Mouse (Mus musculus) liver, adult 2 months (tissue): ENCODE results near the gene Cbln1. TPM values are rescaled to one million over a fixed set of nuclear protein-coding genes. Genes with fewer than 3 reads are reported as not detected.

Source experiments
- DNase-seq: peaks from one replicate; pipeline ENCODE4 v3.0.0-alpha.2; 2011; ENCODE audit warnings: low read depth, low spot score; ENCODE audit errors: extremely low read depth
- H3K27ac ChIP-seq: fragments of 200-500 bp; replicated peaks from 2 replicates; pipeline ENCODE4 v1.5.1; 2012; ENCODE audit warnings: low read depth, mild to moderate bottlenecking, control low read depth, inconsistent platforms, low read length; ENCODE audit not compliant: insufficient read depth
- H3K27me3 ChIP-seq: fragments of 200-500 bp; 2 replicates; pipeline ENCODE4 v1.6.1; 2012; ENCODE audit warnings: mild to moderate bottlenecking, moderate library complexity, low read length, inconsistent platforms; ENCODE audit not compliant: control insufficient read depth, insufficient read depth
- H3K36me3 ChIP-seq: fragments of 200-500 bp; 2 replicates; pipeline ENCODE4 v1.6.1; 2012; ENCODE audit warnings: low read length, inconsistent platforms; ENCODE audit not compliant: control insufficient read depth, insufficient read depth
- H3K4me1 ChIP-seq: fragments of 200-500 bp; 2 replicates; pipeline ENCODE4 v1.6.1; 2011; ENCODE audit warnings: low read length; ENCODE audit not compliant: control insufficient read depth, insufficient read depth
- H3K4me3 ChIP-seq: fragments of 200-500 bp; 2 replicates; pipeline ENCODE4 v1.5.1; 2011; ENCODE audit warnings: low read depth, mild to moderate bottlenecking, control low read depth, low read length, moderate library complexity; ENCODE audit not compliant: insufficient read depth
- H3K79me2 ChIP-seq: fragments of 200-500 bp; 2 replicates; pipeline ENCODE4 v1.6.1; 2012; ENCODE audit warnings: inconsistent platforms, mild to moderate bottlenecking, low read length, moderate library complexity; ENCODE audit not compliant: control insufficient read depth, insufficient read depth
- H3K9ac ChIP-seq: fragments of 200-500 bp; 2 replicates; pipeline ENCODE4 v1.6.1; 2012; ENCODE audit warnings: low read depth, mild to moderate bottlenecking, control low read depth, inconsistent platforms, low read length
- CTCF ChIP-seq: fragments of 200-500 bp; IDR thresholded peaks from 2 replicates; pipeline ENCODE4 v1.5.1; 2011; ENCODE audit warnings: low read depth, low read length, control low read depth
- POLR2A ChIP-seq: fragments of 200-500 bp; IDR thresholded peaks from 2 replicates; pipeline ENCODE4 v1.6.1; 2011; ENCODE audit warnings: low read length, control low read depth; ENCODE audit not compliant: insufficient read depth; ENCODE audit errors: extremely low read depth
- WGBS: fragments of 180-500 bp; shearing (Covaris S2); methylation state at CpG from one replicate; pipeline ENCODE4 v1.1.7; 2018; 5-methylcytosine and 5-hydroxymethylcytosine counted together
- polyA plus RNA-seq: library from polyadenylated mRNA; depleted of rRNA; stranded (reverse); fragments of >200 nt; gene quantifications from 2 replicates; pipeline ENCODE4 v1.2.3, GENCODE M21; 2012
- total RNA-seq: library from RNA; depleted of rRNA; stranded (reverse); fragments of >200 nt; gene quantifications from 2 replicates; pipeline ENCODE4 v1.2.3, GENCODE M21; 2014

The Cbln1 gene
- total and polyA plus RNA-seq, 2 experiments: not detected

DNA sequence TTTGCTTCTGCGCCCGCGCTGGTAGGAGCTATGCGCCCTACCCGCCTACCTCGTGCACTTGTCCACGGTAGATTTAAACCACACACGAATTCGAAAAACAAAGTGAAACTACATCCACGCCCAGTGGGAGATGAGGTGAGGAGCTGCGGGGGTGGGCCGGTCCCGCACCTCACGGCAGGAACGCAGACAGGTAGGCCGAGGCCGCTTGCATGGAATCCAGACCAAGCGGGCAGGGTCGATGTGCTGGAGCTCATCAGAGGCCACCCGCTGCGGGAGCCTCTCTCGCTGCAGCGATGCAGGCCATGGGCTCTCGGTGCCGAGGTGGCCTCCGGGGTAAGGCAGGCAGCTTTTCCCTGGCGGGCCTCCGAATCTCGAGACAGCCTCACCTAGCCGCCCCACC is 905 bp upstream of the Cbln1 start:
- Histone ChIP-seq H3K27ac (no peak overlapping the region), H3K27me3 (peaks cover 47% of the 10 kb centered on the region), H3K9ac (no peak overlapping the region), H3K79me2 (no peaks in the 10 kb centered on the region), H3K36me3 (no peaks in the 10 kb centered on the region), H3K4me1 (no peaks in the 10 kb centered on the region; the same call in 1 of the 2 replicates), H3K4me3 (peak overlapping the region; percentile 41; the same call in 1 of the 2 replicates)
- WGBS: 2% methylated on average over 30 of the region's 30 CpGs
- TF ChIP-seq CTCF: no peak
- no peak for TF ChIP-seq POLR2A
- no peak for DNase-seq

DNA sequence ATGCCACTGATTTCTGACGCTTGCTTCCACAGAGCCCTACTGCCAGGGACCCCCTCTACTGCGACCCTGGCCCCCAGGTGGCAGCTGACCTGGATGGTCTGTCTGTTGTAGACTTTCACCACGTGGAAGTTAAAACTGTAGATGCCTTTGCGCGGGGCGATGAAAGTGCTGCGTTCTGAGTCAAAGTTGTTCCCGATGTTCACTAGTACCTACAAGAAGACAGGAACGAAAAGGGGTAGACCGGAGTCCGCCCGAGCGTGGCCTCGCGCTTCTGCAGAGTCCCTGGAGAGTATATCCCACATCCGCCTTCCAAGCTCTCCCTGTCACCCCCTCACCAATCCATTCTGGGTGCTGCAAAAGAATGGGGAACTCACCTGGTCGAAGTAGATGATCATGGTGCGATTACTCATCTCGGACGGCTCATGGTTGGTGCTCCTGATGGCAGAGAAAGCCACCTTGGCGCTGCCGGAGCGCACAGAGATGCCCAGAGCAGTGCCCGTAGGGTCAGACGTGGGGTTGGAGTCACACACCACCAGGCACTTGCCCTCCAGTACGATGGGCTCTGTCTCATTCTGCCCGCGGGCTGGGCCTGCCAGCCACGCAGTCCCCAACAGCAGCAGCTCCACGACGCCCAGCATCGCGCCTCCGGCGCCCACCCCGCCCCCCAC is 672 bp downstream of the Cbln1 start:
- no peak overlapping the region for H3K4me3 ChIP-seq
- no peaks in the 10 kb centered on the region; the same call in 1 of the 2 replicates for H3K4me1 ChIP-seq
- no peaks in the 10 kb centered on the region for H3K36me3 ChIP-seq
- no peak overlapping the region for H3K27ac ChIP-seq
- no peak overlapping the region for H3K9ac ChIP-seq
- WGBS: 2% methylated on average over 34 of the region's 36 CpGs
- DNase-seq: no peak
- no peak for TF ChIP-seq CTCF
- no peak for TF ChIP-seq POLR2A
- H3K79me2 ChIP-seq: no peaks in the 10 kb centered on the region
- H3K27me3 ChIP-seq: peaks cover 49% of the 10 kb centered on the region

DNA sequence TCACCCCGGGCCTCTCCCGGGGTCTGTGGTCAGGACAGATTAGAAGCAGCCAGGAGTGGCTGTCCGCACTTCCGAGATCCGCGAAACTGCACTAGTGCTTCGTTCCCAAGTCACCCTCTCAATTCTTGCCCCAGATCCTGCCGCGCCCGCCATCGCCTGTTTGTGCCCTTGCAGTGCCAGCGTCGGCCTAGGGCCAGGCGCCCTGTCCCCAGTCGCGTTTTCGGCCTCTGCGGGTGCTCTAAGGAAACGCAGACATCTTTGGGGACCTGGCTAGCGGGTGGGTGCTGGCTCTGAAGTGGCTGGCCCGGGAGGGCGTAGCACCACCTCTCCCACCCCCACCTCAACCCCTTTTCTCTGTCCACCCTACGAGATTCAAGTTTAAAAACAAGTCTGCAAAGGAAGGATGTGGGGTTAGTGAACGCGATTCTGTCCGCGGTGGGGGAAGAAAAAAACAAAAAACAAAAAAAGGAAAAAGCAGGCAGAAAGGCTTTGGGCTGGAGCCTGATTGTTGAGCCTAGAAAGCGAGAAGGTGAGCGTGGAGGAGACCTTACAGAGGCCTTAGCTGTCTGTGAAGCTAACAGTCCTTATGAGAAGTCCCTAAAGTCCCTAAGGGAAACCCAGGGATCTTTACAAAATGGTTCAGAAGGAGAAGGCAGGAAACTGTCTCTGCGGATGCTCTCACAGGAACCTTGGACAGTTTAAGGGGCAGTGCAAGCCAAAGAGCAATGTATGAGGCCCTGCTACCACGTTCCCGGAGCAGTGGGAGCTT is 1.4 kb downstream of the Cbln1 start:
- no peaks in the 10 kb centered on the region for H3K79me2 ChIP-seq
- 5% methylated on average over 32 of the region's 32 CpGs for WGBS
- H3K4me1 ChIP-seq: no peaks in the 10 kb centered on the region; the same call in 1 of the 2 replicates
- no peak overlapping the region for H3K9ac ChIP-seq
- H3K27me3 ChIP-seq: peaks cover 51% of the 10 kb centered on the region
- no peak overlapping the region for H3K27ac ChIP-seq
- H3K4me3 ChIP-seq: no peak overlapping the region
- no peaks in the 10 kb centered on the region for H3K36me3 ChIP-seq
- TF ChIP-seq POLR2A (no peak), CTCF (no peak)
- no peak for DNase-seq

DNA sequence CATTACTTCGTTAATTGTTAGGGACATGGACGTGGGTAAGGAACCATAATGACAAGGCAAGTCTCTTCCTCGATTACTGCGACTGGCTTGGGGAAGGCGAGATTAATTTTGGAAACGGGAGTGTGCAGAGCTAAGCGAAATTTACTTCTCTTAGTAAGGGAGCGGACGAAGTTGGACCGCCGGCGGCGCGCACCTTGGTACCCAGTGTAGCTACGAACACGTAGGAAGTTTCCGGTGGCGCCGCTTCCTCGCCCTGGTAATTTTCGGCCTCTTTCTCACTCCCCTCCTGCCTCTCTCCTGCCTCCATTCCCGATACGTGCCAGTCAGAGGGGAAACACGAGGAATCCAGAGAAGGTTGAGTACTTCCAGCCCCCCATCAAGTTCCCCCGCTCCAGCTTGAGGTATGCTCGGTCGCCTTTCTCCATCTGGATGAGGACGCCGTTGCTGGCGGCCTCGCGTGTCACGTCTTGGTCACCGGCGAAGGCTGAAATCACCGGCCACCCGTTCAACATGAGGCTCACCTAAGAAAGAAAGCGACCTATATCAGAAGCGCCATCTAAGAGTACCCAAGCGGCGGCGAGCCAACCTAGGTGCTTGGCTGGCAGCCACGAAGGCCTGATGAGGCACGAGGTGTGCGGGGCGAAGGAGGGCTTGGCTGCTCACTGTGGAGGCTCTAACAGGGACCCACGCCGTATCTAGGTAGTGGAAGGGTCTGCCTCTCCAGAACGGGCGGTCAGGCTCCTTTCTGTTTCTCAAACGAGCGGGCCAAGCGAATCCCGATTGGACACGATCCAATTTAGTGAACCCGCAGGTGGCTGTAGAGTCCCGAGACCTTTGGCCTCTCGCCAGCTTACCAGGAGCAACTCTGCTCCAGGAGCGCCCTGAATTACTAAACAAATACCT is 2.2 kb downstream of the Cbln1 start:
- H3K4me1 ChIP-seq: no peaks in the 10 kb centered on the region; the same call in 1 of the 2 replicates
- H3K9ac ChIP-seq: no peak overlapping the region
- H3K79me2 ChIP-seq: no peaks in the 10 kb centered on the region
- no peak overlapping the region for H3K4me3 ChIP-seq
- no peak overlapping the region for H3K27ac ChIP-seq
- TF ChIP-seq CTCF (no peak), POLR2A (no peak)
- DNase-seq: no peak
- H3K27me3 ChIP-seq: peaks cover 51% of the 10 kb centered on the region
- no peaks in the 10 kb centered on the region for H3K36me3 ChIP-seq
- 3% methylated on average over 59 of the region's 59 CpGs for WGBS

DNA sequence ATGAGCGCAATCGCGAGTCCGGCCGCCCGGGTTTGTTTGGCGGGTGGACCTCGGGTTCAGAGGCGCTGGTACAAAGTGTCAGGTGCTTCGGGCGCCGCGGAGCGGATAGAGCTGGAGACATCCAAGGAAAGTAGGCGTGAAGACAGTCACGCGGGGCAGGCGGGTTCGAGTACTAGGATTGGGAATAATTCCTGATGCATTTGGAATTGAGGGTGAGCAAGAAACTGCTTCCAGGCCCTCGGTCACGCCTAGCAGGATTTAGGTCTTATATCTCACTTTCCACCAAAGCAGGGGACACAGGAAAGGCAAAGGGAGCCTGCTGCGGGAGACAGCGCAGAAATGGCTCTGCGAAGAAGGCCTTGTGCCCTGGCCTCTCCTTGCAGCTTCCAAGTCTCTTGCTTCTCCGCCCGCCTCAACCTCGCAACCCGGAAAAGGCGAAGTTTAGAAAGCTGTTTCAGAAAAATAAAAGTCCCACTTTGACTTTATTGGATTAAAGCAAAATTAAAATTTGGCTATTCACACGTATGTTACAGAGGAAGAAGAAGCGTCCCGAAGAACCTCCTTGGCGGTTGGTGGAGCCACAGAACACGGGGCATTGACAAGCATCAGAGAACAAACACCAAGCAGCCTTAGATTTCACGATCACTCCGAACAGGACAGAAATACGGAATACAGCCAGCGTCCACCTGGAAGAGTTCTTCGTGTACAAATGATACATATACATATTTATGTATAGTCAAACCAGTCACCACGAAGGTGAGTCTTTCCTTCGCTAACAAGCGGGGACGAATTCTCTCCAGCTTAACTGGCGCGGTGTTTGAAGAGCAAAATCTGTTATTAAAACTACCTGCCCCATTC is 3.2 kb downstream of the Cbln1 start:
- 6% methylated on average over 45 of the region's 45 CpGs for WGBS
- no peak overlapping the region for H3K27ac ChIP-seq
- H3K4me1 ChIP-seq: no peaks in the 10 kb centered on the region; the same call in 1 of the 2 replicates
- H3K9ac ChIP-seq: no peak overlapping the region
- no peak for DNase-seq
- TF ChIP-seq CTCF (no peak), POLR2A (no peak)
- no peaks in the 10 kb centered on the region for H3K79me2 ChIP-seq
- no peaks in the 10 kb centered on the region for H3K36me3 ChIP-seq
- H3K27me3 ChIP-seq: peaks cover 57% of the 10 kb centered on the region
- no peak overlapping the region for H3K4me3 ChIP-seq
